Mouse (Mus musculus) spleen, adult 2 months (tissue): ENCODE measurements around the gene Gcm1. TPM values are rescaled to one million over a fixed set of nuclear protein-coding genes. Genes with fewer than 3 reads are reported as not detected.

Experiments
- DNase-seq, 2 experiments: peaks; one replicate each; pipeline versions ENCODE4 v3.0.0 to v3.0.0-alpha.2; 2012 to 2021; ENCODE audit warnings: low spot score in 2 of 2, low read depth in 1 of 2
- H3K27ac ChIP-seq: fragments of 200-500 bp; 2 replicates; pipeline ENCODE4 v1.5.1; 2012; ENCODE audit warnings: low read length, inconsistent platforms; ENCODE audit not compliant: insufficient read depth
- H3K27me3 ChIP-seq: fragments of 200-500 bp; 2 replicates; pipeline ENCODE4 v1.6.1; 2012; ENCODE audit warnings: mild to moderate bottlenecking, moderate library complexity, low read length, inconsistent platforms; ENCODE audit not compliant: control insufficient read depth, insufficient read depth
- H3K36me3 ChIP-seq: fragments of 200-500 bp; 2 replicates; pipeline ENCODE4 v1.6.1; 2012; ENCODE audit warnings: mild to moderate bottlenecking, low read length, inconsistent platforms; ENCODE audit not compliant: control insufficient read depth, insufficient read depth
- H3K4me1 ChIP-seq: fragments of 200-500 bp; 2 replicates; pipeline ENCODE4 v1.6.1; 2011; ENCODE audit warnings: inconsistent platforms; ENCODE audit not compliant: control insufficient read depth, insufficient read depth, insufficient read length
- H3K4me3 ChIP-seq: fragments of 200-500 bp; 2 replicates; pipeline ENCODE4 v1.5.1; 2011; ENCODE audit warnings: mild to moderate bottlenecking, inconsistent platforms; ENCODE audit not compliant: insufficient read depth, insufficient read length; ENCODE audit errors: extremely low read depth
- CTCF ChIP-seq: fragments of 200-500 bp; IDR thresholded peaks from 2 replicates; pipeline ENCODE4 v1.5.1; 2011; ENCODE audit warnings: mild to moderate bottlenecking, inconsistent platforms; ENCODE audit not compliant: insufficient read depth, insufficient read length, insufficient replicate concordance; ENCODE audit errors: extremely low read depth
- POLR2A ChIP-seq: fragments of 200-500 bp; IDR thresholded peaks from 2 replicates; pipeline ENCODE4 v1.6.1; 2011; ENCODE audit warnings: low read depth, low read length, inconsistent platforms
- WGBS: fragments of 180-500 bp; shearing (Covaris S2); methylation state at CpG from one replicate; pipeline ENCODE4 v1.1.7; 2018; 5-methylcytosine and 5-hydroxymethylcytosine counted together
- polyA plus RNA-seq: library from polyadenylated mRNA; depleted of rRNA; stranded (reverse); fragments of >200 nt; gene quantifications from 2 replicates; pipeline ENCODE4 v1.2.3, GENCODE M21; 2012

Gene Gcm1
- polyA plus RNA-seq, 1 experiment: not detected

- no peak overlapping the region for H3K4me3 ChIP-seq
- peaks cover 4% of the 10 kb centered on the region; the same call in 1 of the 2 replicates for H3K4me1 ChIP-seq
- DNase-seq: no peak
- no peaks in the 10 kb centered on the region for H3K36me3 ChIP-seq
- TF ChIP-seq CTCF (no peak), POLR2A (no peak)
- H3K27me3 ChIP-seq: no peaks in the 10 kb centered on the region
- H3K27ac ChIP-seq: no peak overlapping the region
- 79% methylated on average over 4 of the region's 4 CpGs for WGBS
Observed at GRCm38 (mm10) chr9:78012066-78012465, 39.7 kb upstream of the Gcm1 start.

GRCm38 (mm10) chr9:78012681-78013080 is 39.0 kb upstream of the Gcm1 start:
- DNase-seq: no peak
- WGBS: 82% methylated on average over 5 of the region's 5 CpGs
- TF ChIP-seq POLR2A: no peak
- TF ChIP-seq CTCF: no peak
- Histone ChIP-seq H3K36me3 (no peaks in the 10 kb centered on the region), H3K4me3 (no peak overlapping the region), H3K27ac (no peak overlapping the region), H3K4me1 (peaks cover 4% of the 10 kb centered on the region; the same call in 1 of the 2 replicates), H3K27me3 (no peaks in the 10 kb centered on the region)

DNA sequence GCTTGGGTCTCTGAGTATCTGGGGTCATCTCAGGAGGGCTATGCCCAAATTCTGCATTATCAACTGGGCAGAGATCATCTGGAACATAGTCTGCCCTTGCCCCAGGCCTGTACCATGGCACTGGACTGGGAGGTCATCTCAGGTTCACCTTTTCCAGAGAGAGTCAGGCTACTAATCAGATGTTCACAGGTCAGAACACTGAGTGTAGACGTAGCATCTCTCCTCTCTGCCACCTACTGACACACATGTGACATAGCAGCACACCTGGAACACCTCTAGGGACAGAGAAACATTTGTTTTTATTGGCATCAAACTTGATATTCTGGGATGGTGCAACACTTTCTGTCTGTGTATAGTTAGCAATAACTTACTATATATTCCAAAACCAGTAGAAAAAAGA is 37.9 kb upstream of the Gcm1 start:
- 25% methylated on average over 1 of the region's 1 CpGs for WGBS
- Histone ChIP-seq H3K4me1 (peaks cover 4% of the 10 kb centered on the region; the same call in 1 of the 2 replicates), H3K27ac (no peak overlapping the region), H3K4me3 (no peak overlapping the region), H3K36me3 (no peaks in the 10 kb centered on the region), H3K27me3 (no peaks in the 10 kb centered on the region)
- TF ChIP-seq CTCF (no peak), POLR2A (no peak)
- no peak for DNase-seq

- no peaks in the 10 kb centered on the region for H3K27me3 ChIP-seq
- H3K4me1 ChIP-seq: no peaks in the 10 kb centered on the region
- WGBS: 92% methylated on average over 7 of the region's 7 CpGs
- no peak for DNase-seq
- H3K36me3 ChIP-seq: no peaks in the 10 kb centered on the region
- H3K27ac ChIP-seq: no peak overlapping the region
- TF ChIP-seq POLR2A (no peak), CTCF (no peak)
- H3K4me3 ChIP-seq: no peak overlapping the region
Observed at GRCm38 (mm10) chr9:78015816-78016215, 35.9 kb upstream of the Gcm1 start.

DNA sequence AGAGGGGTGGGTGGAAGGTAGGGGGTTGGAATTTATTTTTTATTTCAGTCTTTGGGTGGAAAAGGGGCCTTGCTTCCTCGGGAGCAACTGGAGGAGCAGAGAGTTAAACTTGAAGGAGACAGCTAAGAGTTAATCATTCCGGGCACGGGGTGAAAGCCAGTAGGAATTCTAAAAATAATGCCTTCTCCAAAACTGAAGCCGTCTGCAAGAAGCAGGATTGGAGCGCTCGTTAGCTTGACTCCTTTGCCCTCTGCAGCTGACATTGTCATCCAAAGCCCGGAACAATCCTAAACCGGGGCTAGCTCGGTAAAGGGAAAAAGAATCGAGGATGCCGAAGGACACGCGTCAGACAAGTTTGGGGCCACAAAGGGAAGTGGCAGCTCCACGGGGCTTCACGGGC is 35.4 kb upstream of the Gcm1 start:
- WGBS: 75% methylated on average over 15 of the region's 15 CpGs
- no peak for DNase-seq
- H3K27ac ChIP-seq: no peak overlapping the region
- no peak for TF ChIP-seq POLR2A
- no peak for TF ChIP-seq CTCF
- no peaks in the 10 kb centered on the region for H3K36me3 ChIP-seq
- H3K4me1 ChIP-seq: no peaks in the 10 kb centered on the region
- no peaks in the 10 kb centered on the region for H3K27me3 ChIP-seq
- H3K4me3 ChIP-seq: no peak overlapping the region

GRCm38 (mm10) chr9:78021256-78021655 is 30.5 kb upstream of the Gcm1 start:
- Histone ChIP-seq H3K27me3 (no peaks in the 10 kb centered on the region), H3K4me3 (no peak overlapping the region), H3K36me3 (no peaks in the 10 kb centered on the region), H3K27ac (no peak overlapping the region), H3K4me1 (peaks cover 3% of the 10 kb centered on the region; the same call in 1 of the 2 replicates)
- WGBS: 80% methylated on average over 9 of the region's 9 CpGs
- no peak for DNase-seq
- TF ChIP-seq CTCF: no peak
- TF ChIP-seq POLR2A: no peak

DNA sequence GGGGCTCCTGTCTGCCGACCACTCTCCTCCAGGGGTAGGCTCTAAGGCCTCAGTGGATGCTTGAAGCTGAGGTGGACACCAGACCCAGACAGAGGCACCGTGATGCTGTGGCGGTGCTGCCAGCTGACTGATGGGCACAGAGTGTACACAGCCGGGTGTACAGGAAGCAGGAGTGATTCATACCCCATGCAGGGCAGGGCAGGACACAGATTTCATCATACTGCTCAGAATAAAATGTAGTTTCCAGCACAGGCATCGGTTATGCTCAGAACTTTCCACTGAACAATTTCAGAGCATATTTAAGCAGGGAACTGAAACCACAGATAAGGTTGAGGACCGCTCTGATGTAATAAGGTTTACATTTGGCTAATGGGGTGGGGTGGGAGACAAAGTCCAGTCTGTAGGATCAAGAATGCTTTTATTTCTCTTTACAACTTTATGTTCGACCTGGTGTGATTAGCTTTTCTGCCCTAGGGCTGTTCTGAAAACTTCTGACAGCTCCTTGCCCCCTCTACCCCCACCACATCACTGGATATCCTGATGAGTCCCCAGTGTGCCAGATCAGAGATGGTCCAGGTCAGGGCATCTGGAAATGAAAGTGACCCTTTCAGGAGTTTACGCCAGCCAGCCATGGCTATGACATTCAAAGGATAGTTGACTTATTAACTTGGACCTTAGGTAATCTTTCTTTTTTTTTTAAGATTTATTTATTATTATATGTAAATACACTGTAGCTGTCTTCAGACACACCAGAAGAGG is 29.4 kb upstream of the Gcm1 start:
- no peaks in the 10 kb centered on the region for H3K36me3 ChIP-seq
- DNase-seq: no peak
- peaks cover 3% of the 10 kb centered on the region; the same call in 1 of the 2 replicates for H3K4me1 ChIP-seq
- 41% methylated on average over 8 of the region's 8 CpGs for WGBS
- H3K27me3 ChIP-seq: no peaks in the 10 kb centered on the region
- no peak overlapping the region for H3K4me3 ChIP-seq
- TF ChIP-seq CTCF (no peak), POLR2A (no peak)
- H3K27ac ChIP-seq: no peak overlapping the region
